Mouse (Mus musculus): ENCODE measurements around the gene Cd244a. TPM values are rescaled to one million over a fixed set of nuclear protein-coding genes. Genes with fewer than 3 reads are reported as not detected.

Gene Cd244a
- polyA plus RNA-seq (2012; rRNA removed) (0.03 and 0.06 TPM in 2 replicates), polyA plus RNA-seq (2014; fragmentation: Nextera tagmentation; extraction: Ambion mirVana) (0.39 TPM in 1 of 2 replicates, not detected in the other)

DNA sequence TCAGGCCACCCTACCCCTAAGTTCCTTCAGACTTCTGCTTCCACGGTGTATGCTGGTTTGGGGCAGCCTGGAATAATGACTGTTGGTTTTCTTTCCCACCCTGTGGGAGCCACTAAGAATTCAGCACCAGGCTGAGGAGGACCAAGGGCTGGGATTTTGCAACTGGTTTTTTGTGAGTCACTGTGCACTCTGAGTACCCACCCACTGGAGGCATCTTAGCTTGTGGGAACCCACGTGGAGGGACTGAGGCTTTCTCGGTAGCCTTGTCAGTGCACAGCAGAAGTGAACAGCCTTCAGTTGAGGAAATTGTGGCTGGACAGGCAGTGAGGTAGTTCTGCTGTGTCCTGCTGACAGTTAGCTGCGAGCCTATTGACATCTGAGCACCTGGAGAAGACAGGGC is at the start of gene Cd244a:
TSS of gene Cd244a (plus strand) at position 296 of the 400 bp plus-strand sequence.
- TF ChIP-seq POLR2A (IDR thresholded peaks at IDR 0.05; ENCODE audit: borderline replicate concordance, extremely low read depth, insufficient read depth, insufficient read length) = no peak
- no peak within 1 kb of the TSS for H3K27ac ChIP-seq (replicated peaks; ENCODE audit: low read depth, low read length)
- H3K27me3 ChIP-seq (ENCODE audit: control insufficient read depth, insufficient read depth, low read length) = no peaks in the 10 kb centered on the region
- DNase-seq (ENCODE audit: low spot score) (no peak), ATAC-seq (ENCODE audit: low FRiP score, low read depth) (no peak)
- H3K4me2 ChIP-seq (replicated peaks; ENCODE audit: low read depth, low read length, severe bottlenecking) = no peak within 1 kb of the TSS
- H3K4me1 ChIP-seq (ENCODE audit: control insufficient read depth, insufficient read depth, low read length) = no peaks in the 10 kb centered on the region
- H3K36me3 ChIP-seq (ENCODE audit: control insufficient read depth, insufficient read depth, low read length) = no peaks in the 10 kb centered on the region
- H3K4me3 ChIP-seq (replicated peaks; ENCODE audit: low read length) = no peak within 1 kb of the TSS
- 79% methylated on average over 4 of the region's 4 CpGs for WGBS
- no peak within 1 kb of the TSS for H3K9ac ChIP-seq (ENCODE audit: low read depth, low read length, severe bottlenecking)
- H3K9me3 ChIP-seq (ENCODE audit: control insufficient read depth, low read length) = no peaks in the 10 kb centered on the region

- no peaks in the 10 kb centered on the region for H3K27me3 ChIP-seq (ENCODE audit: control insufficient read depth, insufficient read depth, low read length)
- no peak overlapping the region for H3K4me2 ChIP-seq (replicated peaks; ENCODE audit: low read depth, low read length, severe bottlenecking)
- H3K36me3 ChIP-seq (ENCODE audit: control insufficient read depth, insufficient read depth, low read length) = no peaks in the 10 kb centered on the region
- WGBS = 83% methylated on average over 2 of the region's 2 CpGs
- no peaks in the 10 kb centered on the region for H3K4me1 ChIP-seq (ENCODE audit: control insufficient read depth, insufficient read depth, low read length)
- H3K9ac ChIP-seq (ENCODE audit: low read depth, low read length, severe bottlenecking) = no peak overlapping the region
- no peak overlapping the region for H3K4me3 ChIP-seq (replicated peaks; ENCODE audit: low read length)
- H3K9me3 ChIP-seq (ENCODE audit: control insufficient read depth, low read length) = no peaks in the 10 kb centered on the region
- no peak for TF ChIP-seq POLR2A (IDR thresholded peaks at IDR 0.05; ENCODE audit: borderline replicate concordance, extremely low read depth, insufficient read depth, insufficient read length)
- DNase-seq (ENCODE audit: low spot score) (no peak), ATAC-seq (ENCODE audit: low FRiP score, low read depth) (no peak)
- H3K27ac ChIP-seq (replicated peaks; ENCODE audit: low read depth, low read length) = no peak overlapping the region
These were observed 45.8 kb upstream of the Cd244a start for GRCm38 (mm10) chr1:171513234-171513633.

- TF ChIP-seq POLR2A (IDR thresholded peaks at IDR 0.05; ENCODE audit: borderline replicate concordance, extremely low read depth, insufficient read depth, insufficient read length) = no peak
- H3K4me1 ChIP-seq (ENCODE audit: control insufficient read depth, insufficient read depth, low read length) = no peaks in the 10 kb centered on the region
- ATAC-seq (ENCODE audit: low FRiP score, low read depth) = no peak
- H3K4me3 ChIP-seq (replicated peaks; ENCODE audit: low read length) = no peak overlapping the region
- no peak overlapping the region for H3K27ac ChIP-seq (replicated peaks; ENCODE audit: low read depth, low read length)
- no peak overlapping the region for H3K4me2 ChIP-seq (replicated peaks; ENCODE audit: low read depth, low read length, severe bottlenecking)
- no peaks in the 10 kb centered on the region for H3K36me3 ChIP-seq (ENCODE audit: control insufficient read depth, insufficient read depth, low read length)
- H3K9ac ChIP-seq (ENCODE audit: low read depth, low read length, severe bottlenecking) = no peak overlapping the region
- no peaks in the 10 kb centered on the region for H3K9me3 ChIP-seq (ENCODE audit: control insufficient read depth, low read length)
- DNase-seq (ENCODE audit: low spot score) = no peak
- H3K27me3 ChIP-seq (ENCODE audit: control insufficient read depth, insufficient read depth, low read length) = no peaks in the 10 kb centered on the region
- 92% methylated on average over 1 of the region's 1 CpGs for WGBS
These were observed 45.2 kb upstream of the Cd244a start for GRCm38 (mm10) chr1:171513760-171514159.

GRCm38 (mm10) chr1:171515039-171515438 is 44.0 kb upstream of the Cd244a start:
- Histone ChIP-seq H3K9ac (ENCODE audit: low read depth, low read length, severe bottlenecking) (no peak overlapping the region), H3K9me3 (ENCODE audit: control insufficient read depth, low read length) (no peaks in the 10 kb centered on the region), H3K27me3 (ENCODE audit: control insufficient read depth, insufficient read depth, low read length) (no peaks in the 10 kb centered on the region), H3K27ac (replicated peaks; ENCODE audit: low read depth, low read length) (no peak overlapping the region), H3K36me3 (ENCODE audit: control insufficient read depth, insufficient read depth, low read length) (no peaks in the 10 kb centered on the region), H3K4me2 (replicated peaks; ENCODE audit: low read depth, low read length, severe bottlenecking) (no peak overlapping the region), H3K4me3 (replicated peaks; ENCODE audit: low read length) (no peak overlapping the region), H3K4me1 (ENCODE audit: control insufficient read depth, insufficient read depth, low read length) (no peaks in the 10 kb centered on the region)
- no peak for TF ChIP-seq POLR2A (IDR thresholded peaks at IDR 0.05; ENCODE audit: borderline replicate concordance, extremely low read depth, insufficient read depth, insufficient read length)
- ATAC-seq (ENCODE audit: low FRiP score, low read depth) (no peak), DNase-seq (ENCODE audit: low spot score) (no peak)
- 7% methylated on average over 1 of the region's 1 CpGs for WGBS

GRCm38 (mm10) chr1:171515557-171515956 is 43.4 kb upstream of the Cd244a start:
- DNase-seq (ENCODE audit: low spot score) = no peak
- Histone ChIP-seq H3K4me2 (replicated peaks; ENCODE audit: low read depth, low read length, severe bottlenecking) (no peak overlapping the region), H3K9ac (ENCODE audit: low read depth, low read length, severe bottlenecking) (no peak overlapping the region), H3K4me1 (ENCODE audit: control insufficient read depth, insufficient read depth, low read length) (no peaks in the 10 kb centered on the region), H3K9me3 (ENCODE audit: control insufficient read depth, low read length) (no peaks in the 10 kb centered on the region), H3K27ac (replicated peaks; ENCODE audit: low read depth, low read length) (no peak overlapping the region), H3K4me3 (replicated peaks; ENCODE audit: low read length) (no peak overlapping the region), H3K36me3 (ENCODE audit: control insufficient read depth, insufficient read depth, low read length) (no peaks in the 10 kb centered on the region), H3K27me3 (ENCODE audit: control insufficient read depth, insufficient read depth, low read length) (no peaks in the 10 kb centered on the region)
- TF ChIP-seq POLR2A (IDR thresholded peaks at IDR 0.05; ENCODE audit: borderline replicate concordance, extremely low read depth, insufficient read depth, insufficient read length) = no peak
- WGBS = 84% methylated on average over 4 of the region's 4 CpGs
- ATAC-seq (ENCODE audit: low FRiP score, low read depth) = no peak

GRCm38 (mm10) chr1:171531367-171531766 is 27.6 kb upstream of the Cd244a start:
- WGBS = 94% methylated on average over 4 of the region's 4 CpGs
- H3K36me3 ChIP-seq (ENCODE audit: control insufficient read depth, insufficient read depth, low read length) = no peaks in the 10 kb centered on the region
- H3K4me3 ChIP-seq (replicated peaks; ENCODE audit: low read length) = no peak overlapping the region
- H3K9me3 ChIP-seq (ENCODE audit: control insufficient read depth, low read length) = no peaks in the 10 kb centered on the region
- no peaks in the 10 kb centered on the region for H3K4me1 ChIP-seq (ENCODE audit: control insufficient read depth, insufficient read depth, low read length)
- no peak for TF ChIP-seq POLR2A (IDR thresholded peaks at IDR 0.05; ENCODE audit: borderline replicate concordance, extremely low read depth, insufficient read depth, insufficient read length)
- no peaks in the 10 kb centered on the region for H3K27me3 ChIP-seq (ENCODE audit: control insufficient read depth, insufficient read depth, low read length)
- DNase-seq (ENCODE audit: low spot score) (no peak), ATAC-seq (ENCODE audit: low FRiP score, low read depth) (no peak)
- H3K4me2 ChIP-seq (replicated peaks; ENCODE audit: low read depth, low read length, severe bottlenecking) = no peak overlapping the region
- H3K9ac ChIP-seq (ENCODE audit: low read depth, low read length, severe bottlenecking) = no peak overlapping the region
- H3K27ac ChIP-seq (replicated peaks; ENCODE audit: low read depth, low read length) = no peak overlapping the region

All from limb, embryonic 14.5 days (tissue).